Mouse (Mus musculus) midbrain, embryonic 11.5 days (tissue): ENCODE results near the gene Reep3. TPM values are rescaled to one million over a fixed set of nuclear protein-coding genes. Genes with fewer than 3 reads are reported as not detected.
A peak's percentile ranks its signal among the peaks of the same experiment; 100 is the strongest.

ENCODE experiments used
- ATAC-seq: fragments of 200-750 bp; cut with Nextera tagmentation; 2 replicates; pipeline ENCODE4 v1.8.0; 2017; ENCODE audit warnings: moderate TSS enrichment, moderate library complexity; ENCODE audit not compliant: low FRiP score
- DNase-seq: peaks from one replicate; pipeline ENCODE4 v3.0.0; 2015; ENCODE audit warnings: low spot score; ENCODE audit errors: missing footprints
- H3K27ac ChIP-seq: fragments of 300-500 bp; sonication (generic); 2 replicates; pipeline ENCODE4 v1.5.1; 2014; ENCODE audit warnings: low read depth, low read length
- H3K27me3 ChIP-seq: fragments of 300-500 bp; sonication (generic); 2 replicates; pipeline ENCODE4 v1.6.1; 2014; ENCODE audit warnings: mild to moderate bottlenecking, low read length, moderate library complexity, mixed read lengths; ENCODE audit not compliant: control insufficient read depth, insufficient read depth
- H3K36me3 ChIP-seq: fragments of 300-500 bp; sonication (generic); 2 replicates; pipeline ENCODE4 v1.6.1; 2014; ENCODE audit warnings: mild to moderate bottlenecking, low read length, moderate library complexity, mixed read lengths; ENCODE audit not compliant: control insufficient read depth, insufficient read depth
- H3K4me1 ChIP-seq: fragments of 300-500 bp; sonication (generic); 2 replicates; pipeline ENCODE4 v1.6.1; 2014; ENCODE audit warnings: low read length; ENCODE audit not compliant: control insufficient read depth, insufficient read depth
- H3K4me2 ChIP-seq: fragments of 300-500 bp; sonication (generic); 2 replicates; pipeline ENCODE4 v1.6.1; 2014; ENCODE audit warnings: mild to moderate bottlenecking, moderate library complexity
- H3K4me3 ChIP-seq: fragments of 300-500 bp; sonication (generic); 2 replicates; pipeline ENCODE4 v1.5.1; 2014; ENCODE audit warnings: low read depth, low read length
- H3K9ac ChIP-seq: fragments of 300-500 bp; sonication (generic); 2 replicates; pipeline ENCODE4 v1.6.1; 2014; ENCODE audit warnings: low read length
- H3K9me3 ChIP-seq: fragments of 300-500 bp; sonication (generic); 2 replicates; pipeline ENCODE4 v1.6.1; 2016; ENCODE audit warnings: low read length; ENCODE audit not compliant: control insufficient read depth
- WGBS: fragments of 180-500 bp; shearing (Covaris S2); extraction: QIAGEN DNeasy Blood & Tissue Kit; methylation state at CpG from one replicate; pipeline ENCODE4 v1.1.7; 2014; 5-methylcytosine and 5-hydroxymethylcytosine counted together
- polyA plus RNA-seq: library from polyadenylated mRNA; unstranded; fragments of >200 nt; fragmentation: Nextera tagmentation; extraction: Ambion mirVana; gene quantifications from 2 replicates; pipeline ENCODE4 v1.2.1, GENCODE M21; 2014

The Reep3 gene
- polyA plus RNA-seq, 1 experiment from 2014 or later = 37.5 TPM

DNA sequence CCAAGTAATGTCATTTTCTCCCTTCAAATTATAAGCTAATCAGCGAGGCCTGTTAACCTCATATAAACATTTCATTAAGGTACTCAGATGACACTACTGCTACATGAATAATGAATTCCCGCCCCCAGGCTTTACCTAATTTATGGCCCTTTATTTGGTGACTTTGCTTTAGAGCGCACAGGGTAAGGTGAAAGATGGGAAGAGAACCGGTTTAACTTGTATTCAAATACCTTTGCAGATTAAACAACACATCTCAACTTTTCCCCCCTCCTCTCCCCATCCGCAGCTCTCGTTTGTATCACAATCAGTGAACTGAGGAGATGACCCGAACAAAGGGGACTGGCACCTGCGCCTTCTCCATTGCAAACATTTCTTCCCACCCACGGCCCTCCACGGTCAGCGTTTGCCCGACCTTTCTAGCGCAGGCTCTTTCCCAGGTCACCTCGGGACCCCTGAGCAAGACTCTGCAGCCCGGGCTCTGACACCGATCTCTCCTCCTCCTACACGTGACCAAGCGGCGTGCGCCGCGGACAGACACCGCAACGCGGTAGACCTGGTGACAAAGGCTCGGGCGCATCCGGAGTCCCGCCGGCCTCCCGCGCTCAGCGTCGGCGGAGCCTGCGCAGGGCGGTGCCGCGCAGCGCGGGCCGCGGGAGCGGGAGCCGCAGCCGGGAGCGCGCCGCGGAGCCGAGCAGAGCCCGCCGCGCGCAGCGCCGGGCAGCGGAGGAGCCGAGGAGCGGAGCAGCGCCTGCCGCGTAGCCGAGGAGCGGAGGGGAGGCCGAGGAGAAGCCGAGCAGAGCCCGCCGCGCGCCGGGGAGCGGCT, 736 bp downstream of the Reep3 start, which contains the start of gene Jmjd1c:
TSS of gene Jmjd1c (plus strand) at position 328 of the 823 bp plus-strand sequence.
- Histone ChIP-seq H3K27ac (peak within 1 kb of the TSS; percentile 99), H3K4me1 (peaks cover 19% of the 10 kb centered on the region), H3K4me3 (peak within 1 kb of the TSS; percentile 94), H3K27me3 (no peaks in the 10 kb centered on the region), H3K36me3 (no peaks in the 10 kb centered on the region), H3K9ac (peak within 1 kb of the TSS; percentile 99), H3K4me2 (peak within 1 kb of the TSS; percentile 77), H3K9me3 (no peaks in the 10 kb centered on the region; the same call in 1 of the 2 replicates)
- DNase-seq (peak; percentile 97), ATAC-seq (peak; percentile 90)
- WGBS = under 1% methylated on average over 58 of the region's 73 CpGs

DNA sequence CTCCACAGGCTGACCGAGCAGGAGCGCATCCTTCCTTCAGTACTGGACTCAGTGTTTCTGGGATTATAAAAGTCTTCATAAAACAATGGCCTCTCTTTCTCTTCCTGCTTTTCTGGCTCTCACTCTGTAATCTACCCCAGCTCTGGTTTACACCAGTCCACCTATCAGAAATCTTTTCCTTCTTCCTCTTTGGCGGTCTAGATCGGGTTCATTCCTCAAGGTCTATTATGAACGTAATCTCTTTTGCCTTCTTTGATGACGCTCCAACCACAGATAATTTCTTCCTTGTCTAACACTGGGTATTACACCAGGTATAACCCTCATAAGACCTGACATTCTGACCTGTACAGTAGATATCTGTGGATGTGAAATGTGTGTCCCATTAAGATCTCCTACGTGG, 1.8 kb downstream of the Reep3 start:
- H3K9me3 ChIP-seq = no peaks in the 10 kb centered on the region; the same call in 1 of the 2 replicates
- 91% methylated on average over 7 of the region's 7 CpGs for WGBS
- no peak for DNase-seq
- no peak overlapping the region for H3K9ac ChIP-seq
- no peak for ATAC-seq
- no peak overlapping the region for H3K27ac ChIP-seq
- H3K4me3 ChIP-seq = no peak overlapping the region
- no peaks in the 10 kb centered on the region for H3K36me3 ChIP-seq
- H3K27me3 ChIP-seq = no peaks in the 10 kb centered on the region
- peaks cover 17% of the 10 kb centered on the region for H3K4me1 ChIP-seq
- no peak overlapping the region for H3K4me2 ChIP-seq

DNA sequence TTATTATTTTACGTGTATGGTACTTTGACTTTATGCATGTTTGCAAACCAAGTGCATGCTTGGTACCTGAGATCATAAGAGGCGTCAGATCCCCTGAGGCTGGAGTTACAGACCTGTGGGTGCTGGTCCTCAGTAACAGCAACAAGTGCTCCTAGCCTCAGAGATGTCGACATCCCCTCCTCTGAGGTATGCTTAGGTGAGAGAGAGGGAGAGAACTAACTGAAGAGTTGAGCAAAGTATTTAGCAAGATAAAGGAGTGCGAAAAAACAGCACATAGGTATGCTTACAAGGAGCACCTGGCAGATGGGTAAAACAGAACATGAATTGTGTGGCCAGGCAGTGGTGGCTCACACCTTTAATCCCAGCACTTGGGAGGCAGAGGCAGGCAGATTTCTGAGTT, 6.1 kb downstream of the Reep3 start:
- ATAC-seq = no peak
- 96% methylated on average over 4 of the region's 4 CpGs for WGBS
- H3K4me1 ChIP-seq = no peaks in the 10 kb centered on the region

DNA sequence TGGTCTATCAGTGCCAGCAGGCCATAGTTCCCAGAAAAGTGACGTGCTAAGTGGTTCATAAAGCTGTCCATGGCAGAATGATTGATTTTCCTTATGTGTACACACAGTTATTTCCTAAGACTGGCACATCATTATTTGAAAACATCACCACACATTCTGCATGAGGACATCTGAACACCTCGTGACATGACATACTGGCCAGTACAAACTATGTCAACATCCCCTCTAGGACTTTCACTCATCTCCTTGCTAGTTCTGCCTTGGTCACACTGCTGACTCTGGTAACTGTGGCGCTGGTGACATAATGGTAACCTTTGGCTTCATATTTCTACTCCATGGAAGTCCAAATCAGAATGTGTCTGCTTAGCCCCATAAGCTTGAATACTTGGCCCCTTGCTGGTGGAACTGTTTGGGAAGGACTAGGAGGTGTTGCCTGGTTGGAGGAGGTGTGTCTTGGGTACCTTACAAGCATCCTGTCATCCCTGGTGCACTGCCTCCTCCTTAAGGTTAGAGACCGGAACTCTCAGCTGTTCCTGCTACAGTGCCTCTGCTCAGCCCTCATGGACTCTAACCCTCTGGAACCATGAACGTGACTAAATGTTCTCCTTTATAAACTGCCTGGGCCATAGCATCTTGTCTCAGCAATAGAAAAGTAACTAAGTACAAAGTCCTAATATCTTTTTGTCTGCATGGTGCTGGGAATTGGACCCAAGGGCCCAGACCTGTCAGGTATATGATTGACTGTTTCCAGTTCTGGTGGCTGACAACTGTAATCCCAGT, 9.1 kb downstream of the Reep3 start:
- H3K9ac ChIP-seq = no peak overlapping the region
- no peaks in the 10 kb centered on the region for H3K36me3 ChIP-seq
- no peak for ATAC-seq
- H3K4me2 ChIP-seq = no peak overlapping the region
- H3K4me1 ChIP-seq = no peaks in the 10 kb centered on the region
- no peak overlapping the region for H3K27ac ChIP-seq
- 93% methylated on average over 5 of the region's 5 CpGs for WGBS
- H3K9me3 ChIP-seq = no peaks in the 10 kb centered on the region; the same call in 1 of the 2 replicates
- H3K4me3 ChIP-seq = no peak overlapping the region
- DNase-seq = no peak
- H3K27me3 ChIP-seq = no peaks in the 10 kb centered on the region

More for the DNA sequence above, 6.1 kb downstream of the Reep3 start:
- Histone ChIP-seq H3K9ac (no peak overlapping the region), H3K9me3 (no peaks in the 10 kb centered on the region; the same call in 1 of the 2 replicates), H3K27me3 (no peaks in the 10 kb centered on the region), H3K36me3 (no peaks in the 10 kb centered on the region), H3K27ac (no peak overlapping the region), H3K4me2 (no peak overlapping the region), H3K4me3 (no peak overlapping the region)
- no peak for DNase-seq

DNA sequence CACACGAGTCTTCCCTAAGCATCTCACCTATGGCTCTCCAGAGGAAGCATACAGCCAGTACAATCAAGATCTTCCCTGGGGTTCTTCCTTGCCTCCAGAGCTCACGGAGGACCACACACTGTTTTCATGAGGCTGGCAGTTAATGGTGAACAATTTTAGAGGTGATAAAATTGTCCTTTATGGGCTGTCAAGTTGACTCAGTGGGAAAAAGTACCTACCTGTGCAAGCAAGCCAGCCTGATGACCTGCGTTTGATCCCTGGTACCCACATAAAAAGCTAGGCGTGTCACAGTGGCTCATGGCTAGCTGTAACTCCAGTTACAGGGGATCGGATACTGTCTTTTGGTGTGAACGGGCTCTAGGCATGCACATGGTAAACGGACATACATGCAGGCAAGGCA, 10.8 kb downstream of the Reep3 start:
- H3K9me3 ChIP-seq = no peaks in the 10 kb centered on the region
- H3K36me3 ChIP-seq = no peaks in the 10 kb centered on the region
- DNase-seq (no peak), ATAC-seq (no peak)
- no peak overlapping the region for H3K4me2 ChIP-seq
- no peaks in the 10 kb centered on the region for H3K27me3 ChIP-seq
- H3K9ac ChIP-seq = no peak overlapping the region
- WGBS = 88% methylated on average over 7 of the region's 7 CpGs
- H3K4me3 ChIP-seq = no peak overlapping the region
- no peaks in the 10 kb centered on the region for H3K4me1 ChIP-seq
- no peak overlapping the region for H3K27ac ChIP-seq

DNA sequence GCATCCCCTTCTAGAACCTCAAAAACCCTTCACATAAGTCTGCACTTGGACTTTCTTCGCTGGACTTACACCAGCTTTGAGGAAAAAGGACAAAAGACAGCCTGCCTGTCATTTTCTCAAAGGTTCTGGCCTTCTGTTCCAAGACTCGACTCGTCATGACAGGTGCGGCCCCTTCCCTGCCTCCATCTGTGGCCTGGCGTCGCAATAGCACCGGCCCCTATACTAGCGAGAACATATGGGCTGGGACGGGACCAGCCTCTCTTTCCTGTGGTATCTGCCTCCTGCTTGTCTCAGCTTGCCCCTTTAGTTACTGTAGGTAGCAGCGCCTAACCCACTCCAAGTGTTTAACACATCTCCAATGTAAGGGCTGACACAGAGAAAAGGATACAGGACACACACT, 11.6 kb downstream of the Reep3 start:
- no peaks in the 10 kb centered on the region for H3K27me3 ChIP-seq
- H3K9ac ChIP-seq = no peak overlapping the region
- no peaks in the 10 kb centered on the region for H3K9me3 ChIP-seq
- H3K4me2 ChIP-seq = no peak overlapping the region
- ATAC-seq = no peak
- no peak overlapping the region for H3K27ac ChIP-seq
- H3K4me3 ChIP-seq = no peak overlapping the region
- no peaks in the 10 kb centered on the region for H3K4me1 ChIP-seq
- 84% methylated on average over 10 of the region's 10 CpGs for WGBS
- no peak for DNase-seq
- no peaks in the 10 kb centered on the region for H3K36me3 ChIP-seq

DNA sequence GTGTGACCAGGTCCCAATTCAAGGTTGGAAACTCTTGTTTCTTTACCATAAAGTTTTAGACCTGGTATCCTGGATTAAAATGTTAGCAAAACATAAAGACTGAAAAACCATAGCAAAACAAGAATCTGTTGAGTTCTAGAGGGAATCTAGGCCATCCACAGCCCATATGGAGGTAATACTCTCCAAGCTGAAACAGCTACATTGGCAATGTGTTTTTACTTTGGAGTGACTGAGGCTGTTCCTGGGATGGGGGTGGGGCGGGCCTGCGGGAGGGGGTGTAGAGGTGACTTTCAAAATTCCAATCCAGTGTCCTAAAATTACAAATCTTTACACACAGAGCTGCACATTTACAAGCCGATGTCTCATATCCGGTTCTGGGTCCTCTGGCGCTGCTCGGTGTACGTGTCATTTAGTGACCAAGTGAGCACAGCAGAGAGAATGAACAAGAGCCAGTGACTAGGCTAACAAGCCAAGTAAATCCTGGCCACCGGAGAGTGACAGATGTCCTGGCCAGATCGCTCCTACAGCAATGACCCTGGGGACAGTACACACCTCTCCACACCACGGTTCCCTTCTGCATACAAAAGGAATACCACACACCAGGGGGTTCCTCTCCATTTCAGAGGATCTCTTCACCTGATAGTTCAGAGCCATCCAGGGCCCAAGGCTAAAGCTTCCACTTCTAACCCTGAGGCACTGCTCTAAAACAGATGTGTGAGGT, 13.1 kb downstream of the Reep3 start:
- WGBS = 76% methylated on average over 10 of the region's 10 CpGs
- Histone ChIP-seq H3K27ac (no peak overlapping the region), H3K4me1 (no peaks in the 10 kb centered on the region), H3K4me3 (no peak overlapping the region), H3K27me3 (no peaks in the 10 kb centered on the region), H3K36me3 (no peaks in the 10 kb centered on the region), H3K9me3 (no peaks in the 10 kb centered on the region), H3K9ac (no peak overlapping the region), H3K4me2 (no peak overlapping the region)
- DNase-seq = no peak
- no peak for ATAC-seq

DNA sequence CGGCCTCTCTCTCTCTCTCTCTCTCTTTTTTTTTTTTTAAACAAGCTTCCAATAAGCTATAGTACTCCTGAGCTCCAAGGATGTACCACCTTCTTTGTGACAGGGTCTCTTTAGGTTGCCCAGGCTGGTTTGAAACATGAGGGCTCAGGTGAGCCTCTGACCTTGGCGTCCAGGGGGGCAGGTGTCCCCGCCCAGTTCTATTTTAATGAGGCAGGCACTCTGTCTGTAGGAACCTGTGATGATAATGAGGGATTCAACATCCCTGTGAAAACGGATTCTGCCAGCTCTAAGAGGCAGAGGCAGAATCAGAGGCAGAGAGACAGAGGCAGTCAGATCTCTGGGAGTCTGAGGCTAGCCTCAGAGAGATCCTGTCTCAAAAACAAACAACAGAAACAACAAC, 14.2 kb downstream of the Reep3 start:
- 83% methylated on average over 4 of the region's 4 CpGs for WGBS
- Histone ChIP-seq H3K4me3 (no peak overlapping the region), H3K27ac (no peak overlapping the region), H3K27me3 (no peaks in the 10 kb centered on the region), H3K36me3 (no peaks in the 10 kb centered on the region), H3K9me3 (no peaks in the 10 kb centered on the region), H3K9ac (no peak overlapping the region), H3K4me2 (no peak overlapping the region), H3K4me1 (no peaks in the 10 kb centered on the region)
- no peak for DNase-seq
- ATAC-seq = no peak
